Mouse (Mus musculus): Measurements from ENCODE around the gene Tubg2. TPM values are rescaled to one million over a fixed set of nuclear protein-coding genes. Genes with fewer than 3 reads are reported as not detected.

Gene Tubg2
- polyA plus RNA-seq, 1 experiment: 1.9 TPM

DNA sequence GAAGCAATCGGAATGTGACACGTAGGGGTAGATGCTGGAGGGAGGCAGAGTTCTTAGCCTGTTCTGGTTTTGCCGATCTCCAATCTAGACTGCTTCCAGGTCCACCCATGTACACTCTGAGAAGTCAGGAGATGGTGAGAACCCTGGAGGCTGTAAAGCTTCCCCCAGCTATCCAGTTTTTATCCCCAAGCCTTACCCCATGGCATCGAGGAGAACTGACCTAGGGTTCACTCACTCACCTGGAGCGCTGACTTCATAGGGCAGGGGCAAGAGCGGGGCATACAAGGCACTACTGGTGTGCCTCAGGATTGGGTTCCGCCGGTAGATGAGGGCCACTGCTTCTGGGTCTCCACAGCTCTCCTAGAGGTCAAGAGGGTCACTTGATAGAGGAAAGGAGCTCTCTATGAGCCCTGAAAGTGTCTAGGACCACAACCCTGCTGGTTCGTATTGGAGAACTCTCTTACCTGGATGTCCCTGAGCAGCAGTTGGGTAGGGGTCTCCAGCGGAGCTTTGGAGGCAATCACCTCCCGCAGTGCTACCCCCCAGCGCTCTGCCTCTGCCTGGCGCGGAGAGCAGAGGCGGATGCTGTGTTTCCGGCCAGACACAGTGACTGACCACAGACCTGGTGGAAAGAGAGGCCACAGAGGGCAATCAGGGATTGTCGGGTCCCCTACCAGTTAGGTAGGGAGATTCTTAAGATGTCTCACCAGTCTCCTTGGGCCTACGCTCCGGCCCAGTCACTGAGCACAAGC, 11.7 kb downstream of the Tubg2 start:
- Histone ChIP-seq H3K4me1 (ENCODE audit: control insufficient read depth, insufficient read depth, insufficient read length, low read length) (peaks cover 6% of the 10 kb centered on the region), H3K4me3 (ENCODE audit: insufficient read depth, low read depth, low read length) (no peak overlapping the region), H3K27ac (replicated peaks; ENCODE audit: low read depth, low read length) (no peak overlapping the region)

GRCm38 (mm10) chr11:101167963-101168300, 12.2 kb downstream of the Tubg2 start:
- H3K4me1 ChIP-seq (ENCODE audit: control insufficient read depth, insufficient read depth, insufficient read length, low read length): peaks cover 8% of the 10 kb centered on the region
- no peak overlapping the region for H3K4me3 ChIP-seq (ENCODE audit: insufficient read depth, low read depth, low read length)
- no peak overlapping the region for H3K27ac ChIP-seq (replicated peaks; ENCODE audit: low read depth, low read length)

GRCm38 (mm10) chr11:101168301-101168980, 12.7 kb downstream of the Tubg2 start:
- H3K4me3 ChIP-seq (ENCODE audit: insufficient read depth, low read depth, low read length): peak overlapping the region; percentile 82
- 0 out of 2 replicates have a peak overlapping the region, but pooled peaks have one; percentile 8 for H3K27ac ChIP-seq (replicated peaks; ENCODE audit: low read depth, low read length)

GRCm38 (mm10) chr11:101169301-101170107, 13.8 kb downstream of the Tubg2 start:
- peak overlapping the region; percentile 81 for H3K27ac ChIP-seq (replicated peaks; ENCODE audit: low read depth, low read length)
- H3K4me3 ChIP-seq (ENCODE audit: insufficient read depth, low read depth, low read length): peak overlapping the region; percentile 82
- peaks cover 11% of the 10 kb centered on the region for H3K4me1 ChIP-seq (ENCODE audit: control insufficient read depth, insufficient read depth, insufficient read length, low read length)

More at GRCm38 (mm10) chr11:101168301-101168980, 12.7 kb downstream of the Tubg2 start:
- peaks cover 9% of the 10 kb centered on the region for H3K4me1 ChIP-seq (ENCODE audit: control insufficient read depth, insufficient read depth, insufficient read length, low read length)

GRCm38 (mm10) chr11:101170354-101170810, 14.7 kb downstream of the Tubg2 start, which contains the start of gene Cntnap1:
TSS of gene Cntnap1 (plus strand) at chr11:101170523.
- Histone ChIP-seq H3K27ac (replicated peaks; ENCODE audit: low read depth, low read length) (peak within 1 kb of the TSS; percentile 81), H3K4me3 (ENCODE audit: insufficient read depth, low read depth, low read length) (peak within 1 kb of the TSS; percentile 82), H3K4me1 (ENCODE audit: control insufficient read depth, insufficient read depth, insufficient read length, low read length) (peaks cover 11% of the 10 kb centered on the region)

- Histone ChIP-seq H3K27ac (replicated peaks; ENCODE audit: low read depth, low read length) (peak within 1 kb of the TSS; percentile 81), H3K4me3 (ENCODE audit: insufficient read depth, low read depth, low read length) (peak within 1 kb of the TSS; percentile 82), H3K4me1 (ENCODE audit: control insufficient read depth, insufficient read depth, insufficient read length, low read length) (peaks cover 11% of the 10 kb centered on the region)
These were observed 15.3 kb downstream of the Tubg2 start, which contains the start of gene Plekhh3 for GRCm38 (mm10) chr11:101170811-101171610. TSS of gene Plekhh3 (minus strand) at chr11:101171351.

DNA sequence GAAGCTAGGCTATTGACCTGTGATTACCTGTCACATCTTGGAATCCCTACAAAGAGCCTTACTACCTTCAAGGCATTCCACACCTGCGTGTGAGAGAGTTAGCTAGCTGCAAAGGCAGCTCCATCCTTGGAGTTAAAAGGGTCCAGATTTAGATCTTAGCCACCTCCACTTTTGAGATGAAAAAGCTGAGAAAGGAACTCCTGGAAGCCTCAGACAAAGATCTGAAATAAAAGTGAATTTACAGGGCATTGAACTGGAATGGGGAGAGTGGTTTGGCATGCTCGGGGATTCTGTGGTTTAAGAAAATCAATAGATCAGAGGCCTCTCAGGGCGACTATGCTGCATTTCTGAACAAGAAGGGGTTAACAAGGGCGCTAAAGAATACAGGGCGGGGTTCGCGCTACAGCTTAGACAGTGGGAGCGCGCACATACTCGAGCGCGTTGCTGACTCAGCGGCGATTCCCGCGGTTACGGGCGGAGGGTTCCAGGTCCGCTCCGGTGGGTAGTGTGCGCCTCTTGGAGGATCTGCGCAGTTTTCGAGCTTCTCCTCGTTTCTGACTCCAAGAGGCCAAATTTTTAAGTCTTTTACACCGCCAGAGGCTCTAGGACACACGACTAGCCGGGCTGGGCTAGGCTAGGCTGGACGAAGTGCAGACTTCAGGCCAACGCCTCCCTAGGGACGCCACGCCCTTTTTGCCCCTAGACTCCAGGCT, 16.2 kb downstream of the Tubg2 start:
- Histone ChIP-seq H3K4me1 (ENCODE audit: control insufficient read depth, insufficient read depth, insufficient read length, low read length) (peaks cover 11% of the 10 kb centered on the region), H3K27ac (replicated peaks; ENCODE audit: low read depth, low read length) (peak overlapping the region; percentile 74), H3K4me3 (ENCODE audit: insufficient read depth, low read depth, low read length) (peak overlapping the region; percentile 72)

GRCm38 (mm10) chr11:101172434-101172815, 16.7 kb downstream of the Tubg2 start:
- H3K27ac ChIP-seq (replicated peaks; ENCODE audit: low read depth, low read length): peak overlapping the region; percentile 74
- peaks cover 11% of the 10 kb centered on the region for H3K4me1 ChIP-seq (ENCODE audit: control insufficient read depth, insufficient read depth, insufficient read length, low read length)
- peak overlapping the region; percentile 72 for H3K4me3 ChIP-seq (ENCODE audit: insufficient read depth, low read depth, low read length)

GRCm38 (mm10) chr11:101173112-101173511, 17.4 kb downstream of the Tubg2 start:
- Histone ChIP-seq H3K4me1 (ENCODE audit: control insufficient read depth, insufficient read depth, insufficient read length, low read length) (peaks cover 11% of the 10 kb centered on the region), H3K27ac (replicated peaks; ENCODE audit: low read depth, low read length) (peak overlapping the region; percentile 61), H3K4me3 (ENCODE audit: insufficient read depth, low read depth, low read length) (peak overlapping the region; percentile 24)

DNA sequence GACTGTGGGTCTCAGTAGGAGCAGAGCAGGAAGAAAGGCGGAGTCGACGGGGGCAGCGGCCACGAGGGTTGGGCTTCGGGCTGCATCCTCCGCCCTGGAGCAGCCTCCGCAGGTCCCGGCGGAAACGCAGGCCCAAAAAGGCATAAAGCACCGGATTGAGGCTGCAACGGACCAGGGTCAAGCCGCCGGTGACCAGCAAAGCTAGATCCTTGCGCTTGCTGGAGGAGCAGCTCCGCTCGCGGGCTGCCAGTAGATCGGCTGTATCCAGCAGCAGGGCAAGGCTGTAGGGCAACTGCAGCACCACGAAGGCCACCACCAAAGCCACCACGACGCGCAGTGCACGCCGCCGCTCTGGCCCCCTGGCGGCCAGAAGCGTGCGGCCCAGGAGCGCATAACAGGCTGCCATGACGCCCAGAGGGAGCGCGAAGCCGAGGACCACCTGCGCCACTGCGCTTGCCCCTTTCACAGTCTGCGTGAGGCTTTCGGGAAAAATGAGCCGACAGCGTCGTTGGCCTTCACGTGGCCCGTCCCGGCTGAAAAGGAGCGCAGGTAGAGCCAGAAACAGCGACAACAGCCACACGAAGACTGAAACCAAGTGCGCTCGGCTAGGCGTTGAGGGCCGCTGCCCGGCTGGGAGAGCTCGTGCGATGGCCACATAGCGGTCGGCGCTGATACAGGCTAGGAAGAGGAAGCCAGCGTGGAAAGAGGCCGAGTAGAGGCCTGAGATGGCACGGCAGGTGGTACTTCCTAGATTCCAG, 18.1 kb downstream of the Tubg2 start:
- peak overlapping the region; percentile 80 for H3K27ac ChIP-seq (replicated peaks; ENCODE audit: low read depth, low read length)
- peaks cover 8% of the 10 kb centered on the region for H3K4me1 ChIP-seq (ENCODE audit: control insufficient read depth, insufficient read depth, insufficient read length, low read length)
- peak overlapping the region; percentile 63 for H3K4me3 ChIP-seq (ENCODE audit: insufficient read depth, low read depth, low read length)

GRCm38 (mm10) chr11:101174389-101174745, 18.7 kb downstream of the Tubg2 start:
- peak overlapping the region; percentile 80 for H3K27ac ChIP-seq (replicated peaks; ENCODE audit: low read depth, low read length)
- H3K4me1 ChIP-seq (ENCODE audit: control insufficient read depth, insufficient read depth, insufficient read length, low read length): peaks cover 8% of the 10 kb centered on the region
- peak overlapping the region; percentile 63 for H3K4me3 ChIP-seq (ENCODE audit: insufficient read depth, low read depth, low read length)

GRCm38 (mm10) chr11:101174851-101175628, 19.3 kb downstream of the Tubg2 start, which contains the start of gene Ccr10:
TSS of gene Ccr10 (minus strand) at chr11:101175443.
- peaks cover 8% of the 10 kb centered on the region for H3K4me1 ChIP-seq (ENCODE audit: control insufficient read depth, insufficient read depth, insufficient read length, low read length)
- peak within 1 kb of the TSS; percentile 63 for H3K4me3 ChIP-seq (ENCODE audit: insufficient read depth, low read depth, low read length)
- H3K27ac ChIP-seq (replicated peaks; ENCODE audit: low read depth, low read length): peak within 1 kb of the TSS; percentile 80
